Mouse (Mus musculus) heart, postnatal 0 days (tissue): Measurements from ENCODE around the gene Cecr2. TPM values are rescaled to one million over a fixed set of nuclear protein-coding genes. Genes with fewer than 3 reads are reported as not detected.

Experiments used
- ATAC-seq: fragments of 200-750 bp; cut with Nextera tagmentation; 2 replicates; pipeline ENCODE4 v1.8.0; 2017; ENCODE audit warnings: low read depth, moderate number of reproducible peaks, moderate library complexity; ENCODE audit not compliant: insufficient read depth
- DNase-seq: peaks from one replicate; pipeline ENCODE4 v3.0.0-alpha.2; 2016; ENCODE audit warnings: low spot score
- H3K27ac ChIP-seq: fragments of 300-500 bp; sonication (generic); 2 replicates; pipeline ENCODE4 v1.5.1; 2014; ENCODE audit warnings: low read depth, mild to moderate bottlenecking
- H3K27me3 ChIP-seq: fragments of 300-500 bp; sonication (generic); 2 replicates; pipeline ENCODE4 v1.6.1; 2014; ENCODE audit warnings: low read length, mixed read lengths; ENCODE audit not compliant: control insufficient read depth, insufficient read depth
- H3K36me3 ChIP-seq: fragments of 300-500 bp; sonication (generic); replicated peaks from 2 replicates; pipeline ENCODE4 v1.6.1; 2014; ENCODE audit warnings: low read length, mixed read lengths; ENCODE audit not compliant: control insufficient read depth, insufficient read depth
- H3K4me1 ChIP-seq: fragments of 300-500 bp; sonication (generic); 2 replicates; pipeline ENCODE4 v1.6.1; 2014; ENCODE audit warnings: antibody characterized with exemption; ENCODE audit not compliant: control insufficient read depth, insufficient read depth
- H3K4me2 ChIP-seq: fragments of 300-500 bp; sonication (generic); 2 replicates; pipeline ENCODE4 v1.6.1; 2014; ENCODE audit warnings: low read depth, mild to moderate bottlenecking, low read length, moderate library complexity
- H3K4me3 ChIP-seq: fragments of 300-500 bp; sonication (generic); 2 replicates; pipeline ENCODE4 v1.5.1; 2014; ENCODE audit warnings: low read depth, low read length
- H3K9ac ChIP-seq: fragments of 300-500 bp; sonication (generic); replicated peaks from 2 replicates; pipeline ENCODE4 v1.6.1; 2014; ENCODE audit warnings: low read depth, low read length, mixed read lengths
- H3K9me3 ChIP-seq: fragments of 300-500 bp; sonication (generic); replicated peaks from 2 replicates; pipeline ENCODE4 v1.6.1; 2016; ENCODE audit warnings: low read length; ENCODE audit not compliant: control insufficient read depth
- CTCF ChIP-seq: IDR thresholded peaks from 2 replicates; pipeline ENCODE4 v1.5.1; 2016; ENCODE audit warnings: antibody characterized with exemption, control low read depth, low read depth
- EP300 ChIP-seq: IDR thresholded peaks from 2 replicates; pipeline ENCODE4 v1.6.1; 2016; ENCODE audit warnings: antibody characterized with exemption, low read depth
- WGBS: fragments of 180-500 bp; shearing (Covaris S2); extraction: QIAGEN DNeasy Blood & Tissue Kit; methylation state at CpG from one replicate; pipeline ENCODE4 v1.1.7; 2014; 5-methylcytosine and 5-hydroxymethylcytosine counted together
- polyA plus RNA-seq: library from polyadenylated mRNA; unstranded; fragments of >200 nt; fragmentation: Nextera tagmentation; extraction: Ambion mirVana; gene quantifications from 2 replicates; pipeline ENCODE4 v1.2.1, GENCODE M21; 2015
- total RNA-seq: library from RNA; depleted of rRNA; stranded (reverse); fragments of >200 nt; gene quantifications from 2 replicates; pipeline ENCODE4 v1.2.3, GENCODE M21; 2014; ENCODE audit warnings: low replicate concordance

Gene Cecr2
- total and polyA plus RNA-seq, 2 experiments from 2014 or later, result 0.87 to 5.8 TPM

GRCm38 (mm10) chr6:120674881-120675280, 8.7 kb downstream of the Cecr2 start:
- no peaks in the 10 kb centered on the region for H3K36me3 ChIP-seq
- no peak overlapping the region for H3K4me2 ChIP-seq
- DNase-seq (no peak), ATAC-seq (no peak)
- no peak for TF ChIP-seq EP300
- TF ChIP-seq CTCF, result peak; percentile 60
- WGBS, result 76% methylated on average over 4 of the region's 4 CpGs
- no peak overlapping the region for H3K27ac ChIP-seq
- H3K4me3 ChIP-seq, result no peak overlapping the region
- no peaks in the 10 kb centered on the region for H3K9me3 ChIP-seq
- no peak overlapping the region for H3K9ac ChIP-seq
- H3K27me3 ChIP-seq, result no peaks in the 10 kb centered on the region
- no peaks in the 10 kb centered on the region for H3K4me1 ChIP-seq

- TF ChIP-seq CTCF, result no peak
- TF ChIP-seq EP300, result no peak
- no peak overlapping the region for H3K4me2 ChIP-seq
- H3K4me1 ChIP-seq, result no peaks in the 10 kb centered on the region
- no peaks in the 10 kb centered on the region for H3K27me3 ChIP-seq
- no peak overlapping the region for H3K27ac ChIP-seq
- no peak overlapping the region for H3K4me3 ChIP-seq
- H3K9me3 ChIP-seq, result no peaks in the 10 kb centered on the region
- no peak for ATAC-seq
- 70% methylated on average over 2 of the region's 2 CpGs for WGBS
- no peak overlapping the region for H3K9ac ChIP-seq
- no peak for DNase-seq
- H3K36me3 ChIP-seq, result no peaks in the 10 kb centered on the region
These were observed 9.8 kb downstream of the Cecr2 start for GRCm38 (mm10) chr6:120675979-120676378.

- Histone ChIP-seq H3K9ac (no peak overlapping the region), H3K27me3 (no peaks in the 10 kb centered on the region), H3K36me3 (no peaks in the 10 kb centered on the region), H3K4me1 (no peaks in the 10 kb centered on the region), H3K4me3 (no peak overlapping the region), H3K4me2 (no peak overlapping the region), H3K27ac (no peak overlapping the region), H3K9me3 (no peaks in the 10 kb centered on the region)
- WGBS, result 76% methylated on average over 2 of the region's 2 CpGs
- TF ChIP-seq EP300, result no peak
- TF ChIP-seq CTCF, result no peak
- no peak for ATAC-seq
- DNase-seq, result no peak
These were observed 17.2 kb downstream of the Cecr2 start for GRCm38 (mm10) chr6:120683351-120683750.

GRCm38 (mm10) chr6:120684750-120685149, 18.6 kb downstream of the Cecr2 start:
- Histone ChIP-seq H3K9me3 (no peaks in the 10 kb centered on the region), H3K9ac (no peak overlapping the region), H3K4me2 (no peak overlapping the region), H3K4me1 (no peaks in the 10 kb centered on the region), H3K36me3 (no peaks in the 10 kb centered on the region), H3K27ac (no peak overlapping the region), H3K27me3 (no peaks in the 10 kb centered on the region), H3K4me3 (no peak overlapping the region)
- ATAC-seq (no peak), DNase-seq (no peak)
- WGBS, result 86% methylated on average over 3 of the region's 3 CpGs
- TF ChIP-seq EP300, result no peak
- no peak for TF ChIP-seq CTCF

- Histone ChIP-seq H3K27ac (no peak overlapping the region), H3K9ac (no peak overlapping the region), H3K4me3 (no peak overlapping the region), H3K9me3 (no peaks in the 10 kb centered on the region), H3K27me3 (no peaks in the 10 kb centered on the region), H3K4me1 (no peaks in the 10 kb centered on the region), H3K36me3 (no peaks in the 10 kb centered on the region), H3K4me2 (no peak overlapping the region)
- DNase-seq (no peak), ATAC-seq (no peak)
- TF ChIP-seq CTCF (no peak), EP300 (no peak)
- WGBS, result 79% methylated on average over 5 of the region's 5 CpGs
These were observed 20.9 kb downstream of the Cecr2 start for GRCm38 (mm10) chr6:120686872-120687650.

GRCm38 (mm10) chr6:120700221-120700620, 34.1 kb downstream of the Cecr2 start:
- WGBS, result 33% methylated on average over 4 of the region's 4 CpGs
- no peak overlapping the region for H3K4me2 ChIP-seq
- H3K36me3 ChIP-seq, result no peaks in the 10 kb centered on the region
- DNase-seq (no peak), ATAC-seq (no peak)
- TF ChIP-seq EP300, result no peak
- TF ChIP-seq CTCF, result no peak
- no peak overlapping the region for H3K27ac ChIP-seq
- no peak overlapping the region for H3K9ac ChIP-seq
- H3K4me1 ChIP-seq, result no peaks in the 10 kb centered on the region
- H3K9me3 ChIP-seq, result no peaks in the 10 kb centered on the region
- no peaks in the 10 kb centered on the region for H3K27me3 ChIP-seq
- H3K4me3 ChIP-seq, result no peak overlapping the region
